Mouse (Mus musculus): Measurements from ENCODE around the gene Pot1a. TPM values are rescaled to one million over a fixed set of nuclear protein-coding genes. Genes with fewer than 3 reads are reported as not detected.

Gene Pot1a
- polyA plus RNA-seq (2014; fragmentation: Illumina TruSeq; extraction: RNeasy Lipid Tissue Mini Kit (QIAGEN cat#74804); ENCODE audit: low read depth, low replicate concordance): 12.8 TPM

GRCm38 (mm10) chr6:25808806-25809495, at the start of gene Pot1a:
Gene Pot1a, minus strand, starts transcription at chr6:25809246.

Other genes starting within 250 kb of the Pot1a start
- gene Gpr37, start 118.5 kb downstream of the Pot1a start, polyA plus RNA-seq (2014; fragmentation: Illumina TruSeq; extraction: RNeasy Lipid Tissue Mini Kit (QIAGEN cat#74804); ENCODE audit: low read depth, low replicate concordance): 0.19 TPM